Mouse (Mus musculus) cerebellum, adult 9-11 months (tissue): ENCODE results near the gene Hoxd4.
A peak's percentile ranks its signal among the peaks of the same experiment; 100 is the strongest.

ENCODE experiments used
- DNase-seq: peaks from one replicate; pipeline ENCODE4 v3.0.0; 2022

Hoxd4 gene

GRCm38 (mm10) chr2:74694066-74694465, 17.7 kb upstream of the Hoxd4 start:
- no peak for DNase-seq

- DNase-seq: no peak
These were observed 16.3 kb upstream of the Hoxd4 start for GRCm38 (mm10) chr2:74695383-74695782.

GRCm38 (mm10) chr2:74695813-74696430, 15.8 kb upstream of the Hoxd4 start:
- no peak for DNase-seq

GRCm38 (mm10) chr2:74696442-74697335, 15.0 kb upstream of the Hoxd4 start:
- no peak for DNase-seq

- DNase-seq: no peak
These were observed 14.1 kb upstream of the Hoxd4 start, which contains the start of gene Hoxd9 for GRCm38 (mm10) chr2:74697567-74698121. Gene Hoxd9, plus strand, starts transcription at chr2:74697727.

- no peak for DNase-seq
These were observed 13.3 kb upstream of the Hoxd4 start for GRCm38 (mm10) chr2:74698201-74699052.

GRCm38 (mm10) chr2:74699053-74699430, 12.7 kb upstream of the Hoxd4 start:
- DNase-seq: no peak

GRCm38 (mm10) chr2:74699664-74700545, 11.8 kb upstream of the Hoxd4 start:
- DNase-seq: no peak

GRCm38 (mm10) chr2:74700546-74701112, 11.1 kb upstream of the Hoxd4 start:
- DNase-seq: no peak

- peak; percentile 42 for DNase-seq
These were observed 9.5 kb upstream of the Hoxd4 start for GRCm38 (mm10) chr2:74701949-74702819.

GRCm38 (mm10) chr2:74702820-74703219, 8.9 kb upstream of the Hoxd4 start:
- no peak for DNase-seq

GRCm38 (mm10) chr2:74703317-74703716, 8.4 kb upstream of the Hoxd4 start:
- no peak for DNase-seq

GRCm38 (mm10) chr2:74703720-74704392, 7.9 kb upstream of the Hoxd4 start:
- no peak for DNase-seq

GRCm38 (mm10) chr2:74704393-74704998, 7.2 kb upstream of the Hoxd4 start, which contains the start of gene Hoxd8:
Gene Hoxd8, plus strand, starts transcription at chr2:74704615.
- DNase-seq: no peak

GRCm38 (mm10) chr2:74704999-74705466, 6.7 kb upstream of the Hoxd4 start:
- no peak for DNase-seq

- no peak for DNase-seq
These were observed 6.2 kb upstream of the Hoxd4 start for GRCm38 (mm10) chr2:74705467-74706089.

GRCm38 (mm10) chr2:74706393-74706960, 5.3 kb upstream of the Hoxd4 start:
- no peak for DNase-seq

- DNase-seq: no peak
These were observed 4.1 kb upstream of the Hoxd4 start for GRCm38 (mm10) chr2:74707599-74707998.
